Mouse (Mus musculus): ENCODE data around the gene Psma3. TPM values are rescaled to one million over a fixed set of nuclear protein-coding genes. Genes with fewer than 3 reads are reported as not detected.
A peak's percentile ranks its signal among the peaks of the same experiment; 100 is the strongest.

Psma3 gene
- 100 to 1,000 TPM; 168 to 195 (median 176) TPM for total RNA-seq (2022)

- DNase-seq (ENCODE audit: low spot score): peak; percentile 92
Measured at GRCm38 (mm10) chr12:70974441-70975266, at the start of gene Psma3. Gene Psma3 (plus strand): TSS chr12:70974621.

- DNase-seq (ENCODE audit: low spot score): no peak
Measured at GRCm38 (mm10) chr12:70929781-70930180, 44.6 kb upstream of the Psma3 start.

- peak; percentile 13 for DNase-seq (ENCODE audit: low spot score)
Measured at GRCm38 (mm10) chr12:70937150-70937549, 37.3 kb upstream of the Psma3 start.

GRCm38 (mm10) chr12:70937571-70938384 lies 36.6 kb upstream of the Psma3 start, which contains the start of gene Actr10:
Gene Actr10 (plus strand): TSS chr12:70937857.
- peak; percentile 90 for DNase-seq (ENCODE audit: low spot score)

GRCm38 (mm10) chr12:70940806-70941205 lies 33.6 kb upstream of the Psma3 start:
- no peak for DNase-seq (ENCODE audit: low spot score)

- DNase-seq (ENCODE audit: low spot score): peak; percentile 17
Measured at GRCm38 (mm10) chr12:70944181-70944580, 30.2 kb upstream of the Psma3 start.

- no peak for DNase-seq (ENCODE audit: low spot score)
Measured at GRCm38 (mm10) chr12:70946585-70947256, 27.7 kb upstream of the Psma3 start.

- DNase-seq (ENCODE audit: low spot score): no peak
Measured at GRCm38 (mm10) chr12:70958640-70959039, 15.8 kb upstream of the Psma3 start.

- DNase-seq (ENCODE audit: low spot score): peak; percentile 21
Measured at GRCm38 (mm10) chr12:70967581-70967980, 6.8 kb upstream of the Psma3 start.

- peak; percentile 85 for DNase-seq (ENCODE audit: low spot score)
Measured at GRCm38 (mm10) chr12:70968141-70968790, 6.2 kb upstream of the Psma3 start.

- DNase-seq (ENCODE audit: low spot score): peak; percentile 93
Measured at GRCm38 (mm10) chr12:70968791-70969307, 5.6 kb upstream of the Psma3 start.

GRCm38 (mm10) chr12:70969485-70970184 lies 4.8 kb upstream of the Psma3 start:
- peak; percentile 69 for DNase-seq (ENCODE audit: low spot score)

GRCm38 (mm10) chr12:70973831-70974230 lies 590 bp upstream of the Psma3 start:
- DNase-seq (ENCODE audit: low spot score): no peak

- DNase-seq (ENCODE audit: low spot score): no peak
Measured at GRCm38 (mm10) chr12:70975406-70975805, 985 bp downstream of the Psma3 start.

GRCm38 (mm10) chr12:70975891-70976290 lies 1.5 kb downstream of the Psma3 start:
- no peak for DNase-seq (ENCODE audit: low spot score)

GRCm38 (mm10) chr12:70978345-70978744 lies 3.9 kb downstream of the Psma3 start:
- no peak for DNase-seq (ENCODE audit: low spot score)

- DNase-seq (ENCODE audit: low spot score): no peak
Measured at GRCm38 (mm10) chr12:70984855-70985550, 10.6 kb downstream of the Psma3 start.

GRCm38 (mm10) chr12:70997225-70997624 lies 22.8 kb downstream of the Psma3 start:
- no peak for DNase-seq (ENCODE audit: low spot score)

GRCm38 (mm10) chr12:70999423-70999903 lies 25.0 kb downstream of the Psma3 start:
- DNase-seq (ENCODE audit: low spot score): peak; percentile 72

GRCm38 (mm10) chr12:71000344-71000743 lies 25.9 kb downstream of the Psma3 start:
- DNase-seq (ENCODE audit: low spot score): no peak
